Mouse (Mus musculus) erythroblast, embryonic 14.5 days (primary cell): ENCODE data around the gene Gm20683.

Experiments used
- GATA1 ChIP-seq: IDR thresholded peaks from 2 replicates; pipeline ENCODE4 v1.6.1; 2012; ENCODE audit warnings: low read length, inconsistent platforms, mixed read lengths
- TAL1 ChIP-seq: IDR thresholded peaks from 3 replicates; pipeline ENCODE4 v1.6.1; 2012; ENCODE audit warnings: low read length, inconsistent platforms, mixed read lengths

DNA sequence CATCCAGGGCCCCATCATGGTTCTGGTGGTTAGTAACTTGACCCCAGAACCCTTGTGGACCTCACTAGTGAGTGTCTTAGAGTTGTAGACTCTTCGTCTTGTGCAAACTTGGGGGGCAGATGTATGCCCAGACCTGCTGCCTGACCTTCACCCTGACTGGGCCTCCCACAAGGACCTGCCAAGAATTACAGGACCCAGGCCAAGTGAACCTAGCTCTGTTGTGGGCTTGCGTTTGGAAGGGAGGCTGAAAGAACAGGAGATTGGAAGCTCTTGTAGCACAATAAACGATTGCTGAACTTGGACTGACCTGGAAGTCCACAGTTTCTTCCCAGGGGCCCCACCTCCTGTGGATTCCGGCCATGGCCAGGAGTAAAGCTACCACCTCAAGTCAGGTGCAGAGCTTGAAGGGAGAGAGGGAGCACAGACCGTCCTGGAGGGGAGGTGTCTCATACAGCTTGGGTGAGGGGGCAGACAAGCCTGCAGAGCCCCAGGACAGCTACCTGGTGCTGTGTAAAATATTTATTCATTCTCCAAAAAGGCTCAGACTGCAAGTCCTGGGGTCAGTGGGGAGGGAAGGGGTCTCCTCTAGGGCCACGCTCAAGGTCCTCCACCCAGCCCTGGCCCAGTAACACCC is 7.5 kb downstream of the Gm20683 start:
- TF ChIP-seq GATA1 (no peak), TAL1 (no peak)
